Mouse (Mus musculus): ENCODE data around the gene Srms. TPM values are rescaled to one million over a fixed set of nuclear protein-coding genes. Genes with fewer than 3 reads are reported as not detected.

Gene Srms
- polyA plus RNA-seq, 1 experiment from 2014 or later, result 0.17 TPM

GRCm38 (mm10) chr2:181158471-181158870 is 54.5 kb downstream of the Srms start:
- peaks cover 55% of the 10 kb centered on the region for H3K4me1 ChIP-seq
- H3K9ac ChIP-seq (replicated peaks), result no peak overlapping the region
- H3K36me3 ChIP-seq, result no peaks in the 10 kb centered on the region; the same call in 1 of the 2 replicates
- WGBS, result 89% methylated on average over 2 of the region's 2 CpGs
- no peaks in the 10 kb centered on the region for H3K9me3 ChIP-seq (replicated peaks)
- no peak overlapping the region for H3K4me3 ChIP-seq (replicated peaks)
- ATAC-seq (ENCODE audit: low FRiP score), result no peak
- no peak overlapping the region for H3K4me2 ChIP-seq
- H3K27me3 ChIP-seq (replicated peaks), result no peaks in the 10 kb centered on the region; the same call in 1 of the 2 replicates
- H3K27ac ChIP-seq (replicated peaks), result no peak overlapping the region

GRCm38 (mm10) chr2:181157716-181158302 is 55.2 kb downstream of the Srms start:
- H3K27me3 ChIP-seq (replicated peaks), result peaks cover 4% of the 10 kb centered on the region; the same call in 1 of the 2 replicates
- peak overlapping the region; percentile 90 for H3K27ac ChIP-seq (replicated peaks)
- no peaks in the 10 kb centered on the region for H3K9me3 ChIP-seq (replicated peaks)
- 81% methylated on average over 6 of the region's 6 CpGs for WGBS
- peaks cover 55% of the 10 kb centered on the region for H3K4me1 ChIP-seq
- peak overlapping the region; percentile 56; the same call in 1 of the 2 replicates for H3K9ac ChIP-seq (replicated peaks)
- no peak overlapping the region for H3K4me3 ChIP-seq (replicated peaks)
- H3K36me3 ChIP-seq, result peaks cover 7% of the 10 kb centered on the region
- peak overlapping the region; percentile 70 for H3K4me2 ChIP-seq
- no peak for ATAC-seq (ENCODE audit: low FRiP score)

- H3K4me2 ChIP-seq, result peak overlapping the region; percentile 70
- H3K27ac ChIP-seq (replicated peaks), result peak overlapping the region; percentile 90
- H3K9me3 ChIP-seq (replicated peaks), result no peaks in the 10 kb centered on the region
- peak overlapping the region; percentile 56 for H3K9ac ChIP-seq (replicated peaks)
- peaks cover 12% of the 10 kb centered on the region for H3K36me3 ChIP-seq
- 0 out of 2 replicates have a peak, but pooled peaks have one; percentile 0 for ATAC-seq (ENCODE audit: low FRiP score)
- H3K4me3 ChIP-seq (replicated peaks), result peak overlapping the region; percentile 60
- WGBS, result 78% methylated on average over 4 of the region's 4 CpGs
- peaks cover 8% of the 10 kb centered on the region; the same call in 1 of the 2 replicates for H3K27me3 ChIP-seq (replicated peaks)
- H3K4me1 ChIP-seq, result peaks cover 55% of the 10 kb centered on the region
Measured at GRCm38 (mm10) chr2:181157180-181157579, 55.8 kb downstream of the Srms start.

GRCm38 (mm10) chr2:181156248-181157121 is 56.5 kb downstream of the Srms start, which contains the start of gene Eef1a2:
TSS of gene Eef1a2 (minus strand) at chr2:181157014.
- 3% methylated on average over 55 of the region's 55 CpGs for WGBS
- Histone ChIP-seq H3K4me2 (peak within 1 kb of the TSS; percentile 70), H3K4me1 (peaks cover 55% of the 10 kb centered on the region), H3K4me3 (replicated peaks) (peak within 1 kb of the TSS; percentile 60), H3K36me3 (peaks cover 12% of the 10 kb centered on the region), H3K9ac (replicated peaks) (peak within 1 kb of the TSS; percentile 56), H3K27me3 (replicated peaks) (peaks cover 8% of the 10 kb centered on the region; the same call in 1 of the 2 replicates), H3K9me3 (replicated peaks) (no peaks in the 10 kb centered on the region), H3K27ac (replicated peaks) (peak within 1 kb of the TSS; percentile 90)
- peak; percentile 81 for ATAC-seq (ENCODE audit: low FRiP score)

GRCm38 (mm10) chr2:181155801-181156200 is 57.2 kb downstream of the Srms start:
- H3K27me3 ChIP-seq (replicated peaks), result peaks cover 8% of the 10 kb centered on the region; the same call in 1 of the 2 replicates
- no peaks in the 10 kb centered on the region for H3K9me3 ChIP-seq (replicated peaks)
- H3K9ac ChIP-seq (replicated peaks), result peak overlapping the region; percentile 56
- H3K36me3 ChIP-seq, result peaks cover 13% of the 10 kb centered on the region
- peak overlapping the region; percentile 60 for H3K4me3 ChIP-seq (replicated peaks)
- ATAC-seq (ENCODE audit: low FRiP score), result peak; percentile 6; the same call in 1 of the 2 replicates
- peaks cover 55% of the 10 kb centered on the region for H3K4me1 ChIP-seq
- peak overlapping the region; percentile 70 for H3K4me2 ChIP-seq
- WGBS, result 66% methylated on average over 4 of the region's 4 CpGs
- peak overlapping the region; percentile 90 for H3K27ac ChIP-seq (replicated peaks)

Other genes starting within 250 kb of the Srms start
- 114 and 124 TPM in 2 replicates for gene Arfgap1, start 246.0 kb downstream of the Srms start, polyA plus RNA-seq (2015; fragmentation: Nextera tagmentation; extraction: Ambion mirVana)
- 0.14 and 0.67 TPM in 2 replicates for gene Col20a1, start 226.7 kb downstream of the Srms start, polyA plus RNA-seq (2015; fragmentation: Nextera tagmentation; extraction: Ambion mirVana)
- 38.9 and 47.4 TPM in 2 replicates for gene Chrna4, start 169.6 kb downstream of the Srms start, polyA plus RNA-seq (2015; fragmentation: Nextera tagmentation; extraction: Ambion mirVana)
- gene Kcnq2, start 77.9 kb downstream of the Srms start, polyA plus RNA-seq (2015; fragmentation: Nextera tagmentation; extraction: Ambion mirVana), result 36.9 and 45.8 TPM in 2 replicates
- 15.4 and 16.8 TPM in 2 replicates for gene Eef1a2, start 56.2 kb downstream of the Srms start, polyA plus RNA-seq (2015; fragmentation: Nextera tagmentation; extraction: Ambion mirVana)
- gene Ppdpf, start 25.9 kb downstream of the Srms start, polyA plus RNA-seq (2015; fragmentation: Nextera tagmentation; extraction: Ambion mirVana), result 361 and 401 TPM in 2 replicates
- gene Ptk6, start 10.4 kb downstream of the Srms start, polyA plus RNA-seq (2015; fragmentation: Nextera tagmentation; extraction: Ambion mirVana), result 0.05 TPM in 1 of 2 replicates, not detected in the other
- 0.20 and 0.22 TPM in 2 replicates for gene Fndc11, start 6.8 kb upstream of the Srms start, polyA plus RNA-seq (2015; fragmentation: Nextera tagmentation; extraction: Ambion mirVana)
- gene Helz2, start 28.8 kb upstream of the Srms start, polyA plus RNA-seq (2015; fragmentation: Nextera tagmentation; extraction: Ambion mirVana), result 0.37 and 0.91 TPM in 2 replicates
- gene Gmeb2, start 74.8 kb upstream of the Srms start, polyA plus RNA-seq (2015; fragmentation: Nextera tagmentation; extraction: Ambion mirVana), result 13.9 and 14.6 TPM in 2 replicates
- gene Stmn3, start 101.3 kb upstream of the Srms start, polyA plus RNA-seq (2015; fragmentation: Nextera tagmentation; extraction: Ambion mirVana), result 1,381 and 1,726 TPM in 2 replicates
- gene Rtel1, start 106.6 kb upstream of the Srms start, polyA plus RNA-seq (2015; fragmentation: Nextera tagmentation; extraction: Ambion mirVana), result 37.3 and 39.4 TPM in 2 replicates
- 71.1 and 81.9 TPM in 2 replicates for gene Zgpat, start 151.7 kb upstream of the Srms start, polyA plus RNA-seq (2015; fragmentation: Nextera tagmentation; extraction: Ambion mirVana)
- 83.5 and 83.7 TPM in 2 replicates for gene Arfrp1, start 152.2 kb upstream of the Srms start, polyA plus RNA-seq (2015; fragmentation: Nextera tagmentation; extraction: Ambion mirVana)
- 44.8 and 52.5 TPM in 2 replicates for gene Lime1, start 166.9 kb upstream of the Srms start, polyA plus RNA-seq (2015; fragmentation: Nextera tagmentation; extraction: Ambion mirVana)
- gene Zbtb46, start 246.2 kb upstream of the Srms start, polyA plus RNA-seq (2015; fragmentation: Nextera tagmentation; extraction: Ambion mirVana), result 18.5 and 19.7 TPM in 2 replicates